Mouse (Mus musculus) embryonic facial prominence, embryonic 14.5 days (tissue): ENCODE results near the gene Dnah7b. TPM values are rescaled to one million over a fixed set of nuclear protein-coding genes. Genes with fewer than 3 reads are reported as not detected.
"Not testable (repeated sequence)": the region's sequence is repeated elsewhere in the genome, so short reads cannot be mapped to it uniquely, and the experiment has no call there.

ENCODE experiments used
- ATAC-seq: fragments of 200-750 bp; cut with Nextera tagmentation; 2 replicates; pipeline ENCODE4 v1.8.0; 2017; ENCODE audit warnings: low read depth, moderate number of reproducible peaks, moderate TSS enrichment
- DNase-seq: peaks from one replicate; pipeline ENCODE4 v3.0.0-alpha.2; 2015; ENCODE audit warnings: low spot score
- H3K27ac ChIP-seq: fragments of 300-500 bp; sonication (generic); replicated peaks from 2 replicates; pipeline ENCODE4 v1.5.1; 2014; ENCODE audit warnings: low read depth, mild to moderate bottlenecking, low read length, moderate library complexity
- H3K27me3 ChIP-seq: fragments of 300-500 bp; sonication (generic); replicated peaks from 2 replicates; pipeline ENCODE4 v1.6.1; 2014; ENCODE audit warnings: low read length; ENCODE audit not compliant: control insufficient read depth, insufficient read depth
- H3K36me3 ChIP-seq: fragments of 300-500 bp; sonication (generic); 2 replicates; pipeline ENCODE4 v1.6.1; 2014; ENCODE audit warnings: low read length, mixed read lengths; ENCODE audit not compliant: control insufficient read depth, insufficient read depth
- H3K4me1 ChIP-seq: fragments of 300-500 bp; sonication (generic); 2 replicates; pipeline ENCODE4 v1.6.1; 2014; ENCODE audit warnings: antibody characterized with exemption, low read length; ENCODE audit not compliant: control insufficient read depth, insufficient read depth
- H3K4me2 ChIP-seq: fragments of 300-500 bp; sonication (generic); 2 replicates; pipeline ENCODE4 v1.6.1; 2014; ENCODE audit warnings: low read depth, mild to moderate bottlenecking, low read length, moderate library complexity, mixed read lengths
- H3K4me3 ChIP-seq: fragments of 300-500 bp; sonication (generic); 2 replicates; pipeline ENCODE4 v1.5.1; 2014; ENCODE audit warnings: low read depth, mild to moderate bottlenecking, low read length
- H3K9ac ChIP-seq: fragments of 300-500 bp; sonication (generic); 2 replicates; pipeline ENCODE4 v1.6.1; 2014; ENCODE audit warnings: low read depth, mild to moderate bottlenecking, low read length, moderate library complexity, mixed read lengths
- H3K9me3 ChIP-seq: fragments of 300-500 bp; sonication (generic); 2 replicates; pipeline ENCODE4 v1.6.1; 2016; ENCODE audit warnings: low read length; ENCODE audit not compliant: control insufficient read depth
- WGBS: fragments of 180-500 bp; shearing (Covaris S2); extraction: QIAGEN DNeasy Blood & Tissue Kit; methylation state at CpG from one replicate; pipeline ENCODE4 v1.1.7; 2014; 5-methylcytosine and 5-hydroxymethylcytosine counted together
- polyA plus RNA-seq: library from polyadenylated mRNA; unstranded; fragments of >200 nt; fragmentation: Nextera tagmentation; extraction: Ambion mirVana; gene quantifications from 2 replicates; pipeline ENCODE4 v1.2.1, GENCODE M21; 2014

The Dnah7b gene
- polyA plus RNA-seq, 1 experiment from 2014 or later, result 1.6 TPM

DNA sequence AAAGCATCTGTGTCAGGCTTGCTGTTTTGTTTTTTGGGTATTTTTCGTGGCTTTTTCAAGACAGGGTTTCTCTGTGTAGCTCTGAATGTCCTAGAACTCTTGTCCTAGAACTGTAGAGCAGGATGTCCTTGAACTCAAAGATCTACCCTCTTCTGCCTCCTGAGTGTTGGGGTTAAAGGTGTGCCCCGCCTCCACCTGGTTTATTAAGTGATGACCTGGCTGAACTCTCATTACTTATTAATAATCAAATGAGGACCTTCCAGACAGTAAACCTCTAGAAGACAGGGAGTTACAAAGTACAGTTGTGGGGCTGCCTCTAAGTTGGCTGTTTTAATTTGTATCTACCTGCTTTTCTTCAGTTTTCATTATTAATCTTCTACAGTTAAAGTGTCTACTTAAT, 202.7 kb downstream of the Dnah7b start:
- not testable (repeated sequence) for H3K27ac ChIP-seq, H3K27me3 ChIP-seq, H3K4me2 ChIP-seq, H3K4me1 ChIP-seq, H3K36me3 ChIP-seq, H3K9ac ChIP-seq, ATAC-seq, H3K9me3 ChIP-seq, H3K4me3 ChIP-seq, DNase-seq
- WGBS, result 75% methylated on average over 2 of the region's 2 CpGs

GRCm38 (mm10) chr1:46271927-46272326, 205.8 kb downstream of the Dnah7b start:
- H3K27me3 ChIP-seq, result no peaks in the 10 kb centered on the region
- no peaks in the 10 kb centered on the region for H3K36me3 ChIP-seq
- no peak overlapping the region for H3K9ac ChIP-seq
- no peaks in the 10 kb centered on the region for H3K9me3 ChIP-seq
- no peak for DNase-seq
- no peak overlapping the region for H3K4me2 ChIP-seq
- 80% methylated on average over 7 of the region's 12 CpGs for WGBS
- no peak for ATAC-seq
- H3K27ac ChIP-seq, result no peak overlapping the region
- no peaks in the 10 kb centered on the region for H3K4me1 ChIP-seq
- H3K4me3 ChIP-seq, result no peak overlapping the region

- H3K4me2 ChIP-seq, H3K9me3 ChIP-seq, H3K27me3 ChIP-seq, H3K4me1 ChIP-seq, H3K9ac ChIP-seq, DNase-seq, ATAC-seq, H3K4me3 ChIP-seq, H3K27ac ChIP-seq, H3K36me3 ChIP-seq: not testable (repeated sequence)
- 63% methylated on average over 2 of the region's 2 CpGs for WGBS
Observed at GRCm38 (mm10) chr1:46278057-46278910, 212.2 kb downstream of the Dnah7b start.

- not testable (repeated sequence) for H3K4me3 ChIP-seq, DNase-seq, H3K27me3 ChIP-seq, H3K9me3 ChIP-seq, ATAC-seq, H3K4me1 ChIP-seq, H3K27ac ChIP-seq, H3K4me2 ChIP-seq, H3K9ac ChIP-seq, H3K36me3 ChIP-seq
- WGBS, result 74% methylated on average over 1 of the region's 1 CpGs
Observed at GRCm38 (mm10) chr1:46278911-46279565, 212.9 kb downstream of the Dnah7b start.

DNA sequence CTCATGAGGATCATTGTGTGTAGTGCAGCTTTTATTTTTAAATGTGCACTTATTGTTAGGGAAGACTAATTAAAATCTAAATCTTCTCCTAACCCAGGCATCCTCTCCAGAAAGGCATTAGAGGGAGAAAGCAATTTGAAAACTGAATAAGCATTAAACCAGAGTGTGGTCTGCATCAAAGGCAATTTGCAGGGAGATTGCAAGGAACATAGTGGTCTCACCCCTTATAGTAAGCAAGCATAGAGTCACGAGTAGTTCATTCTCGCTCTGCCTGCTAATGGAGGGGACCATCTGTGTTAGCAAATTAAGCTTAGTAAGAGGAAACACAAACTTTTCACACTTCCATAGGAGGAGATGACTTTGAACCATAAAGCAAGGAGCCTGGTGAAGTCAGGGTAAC, 228.3 kb downstream of the Dnah7b start:
- not testable (repeated sequence) for ATAC-seq

GRCm38 (mm10) chr1:46325942-46326341, 259.8 kb downstream of the Dnah7b start:
- not testable (repeated sequence) for ATAC-seq

More for the DNA sequence above, 228.3 kb downstream of the Dnah7b start:
- H3K4me1 ChIP-seq, H3K9me3 ChIP-seq, H3K36me3 ChIP-seq, H3K4me3 ChIP-seq, H3K9ac ChIP-seq, H3K4me2 ChIP-seq, H3K27ac ChIP-seq, H3K27me3 ChIP-seq, DNase-seq: not testable (repeated sequence)
- WGBS, result 81% methylated on average over 2 of the region's 2 CpGs

GRCm38 (mm10) chr1:46345301-46345700, 279.2 kb downstream of the Dnah7b start:
- ATAC-seq, DNase-seq, H3K4me1 ChIP-seq, H3K9me3 ChIP-seq, H3K4me2 ChIP-seq, H3K4me3 ChIP-seq, H3K9ac ChIP-seq, H3K27ac ChIP-seq, H3K36me3 ChIP-seq, H3K27me3 ChIP-seq: not testable (repeated sequence)
- 80% methylated on average over 3 of the region's 3 CpGs for WGBS

More at GRCm38 (mm10) chr1:46325942-46326341, 259.8 kb downstream of the Dnah7b start:
- not testable (repeated sequence) for H3K4me1 ChIP-seq, H3K4me3 ChIP-seq, H3K36me3 ChIP-seq, H3K9me3 ChIP-seq, H3K27me3 ChIP-seq, H3K4me2 ChIP-seq, H3K27ac ChIP-seq, H3K9ac ChIP-seq, DNase-seq

GRCm38 (mm10) chr1:46380641-46381040, 314.5 kb downstream of the Dnah7b start:
- not testable (repeated sequence) for H3K27ac ChIP-seq, H3K4me2 ChIP-seq, H3K27me3 ChIP-seq, H3K36me3 ChIP-seq, H3K4me3 ChIP-seq, H3K4me1 ChIP-seq, ATAC-seq, H3K9me3 ChIP-seq, H3K9ac ChIP-seq, DNase-seq
- 89% methylated on average over 3 of the region's 3 CpGs for WGBS
